Mouse (Mus musculus) forebrain, embryonic 14.5 days (tissue): ENCODE results near the gene Synj1. TPM values are rescaled to one million over a fixed set of nuclear protein-coding genes. Genes with fewer than 3 reads are reported as not detected.

Experiments
- ATAC-seq: fragments of 200-750 bp; cut with Nextera tagmentation; 2 replicates; pipeline ENCODE4 v1.8.0; 2017; ENCODE audit warnings: mild to moderate bottlenecking, moderate library complexity
- DNase-seq: peaks from one replicate; pipeline ENCODE4 v3.0.0-alpha.2; 2015; ENCODE audit warnings: low spot score
- H3K27ac ChIP-seq: fragments of 300-500 bp; sonication (generic); 2 replicates; pipeline ENCODE4 v1.5.1; 2014; ENCODE audit warnings: low read depth, mild to moderate bottlenecking, control low read depth, low read length, moderate library complexity
- H3K27me3 ChIP-seq: fragments of 300-500 bp; sonication (generic); replicated peaks from 2 replicates; pipeline ENCODE4 v1.6.1; 2014; ENCODE audit warnings: low read length, control low read depth, mixed read lengths; ENCODE audit not compliant: control insufficient read depth, insufficient read depth
- H3K36me3 ChIP-seq: fragments of 300-500 bp; sonication (generic); 2 replicates; pipeline ENCODE4 v1.6.1; 2014; ENCODE audit warnings: low read length, control low read depth; ENCODE audit not compliant: control insufficient read depth, insufficient read depth
- H3K4me1 ChIP-seq: fragments of 300-500 bp; sonication (generic); 2 replicates; pipeline ENCODE4 v1.6.1; 2014; ENCODE audit warnings: antibody characterized with exemption, low read length, control low read depth; ENCODE audit not compliant: control insufficient read depth, insufficient read depth
- H3K4me2 ChIP-seq: fragments of 300-500 bp; sonication (generic); 2 replicates; pipeline ENCODE4 v1.6.1; 2014; ENCODE audit warnings: mild to moderate bottlenecking, control low read depth, low read length
- H3K4me3 ChIP-seq: fragments of 300-500 bp; sonication (generic); 2 replicates; pipeline ENCODE4 v1.5.1; 2014; ENCODE audit warnings: low read depth, low read length, control low read depth
- H3K9ac ChIP-seq: fragments of 300-500 bp; sonication (generic); 2 replicates; pipeline ENCODE4 v1.6.1; 2014; ENCODE audit warnings: mild to moderate bottlenecking, low read length, control low read depth, moderate library complexity
- H3K9me3 ChIP-seq: fragments of 300-500 bp; sonication (generic); replicated peaks from 2 replicates; pipeline ENCODE4 v1.6.1; 2016; ENCODE audit warnings: low read length, control low read depth, mixed read lengths; ENCODE audit not compliant: control insufficient read depth
- WGBS: fragments of 180-500 bp; shearing (Covaris S2); extraction: QIAGEN DNeasy Blood & Tissue Kit; methylation state at CpG from one replicate; pipeline ENCODE4 v1.1.7; 2014; 5-methylcytosine and 5-hydroxymethylcytosine counted together
- polyA plus RNA-seq: library from polyadenylated mRNA; unstranded; fragments of >200 nt; fragmentation: Nextera tagmentation; extraction: Ambion mirVana; gene quantifications from 2 replicates; pipeline ENCODE4 v1.2.1, GENCODE M21; 2014

Gene Synj1
- polyA plus RNA-seq, 1 experiment from 2014 or later = 29.7 TPM

- DNase-seq (peak; percentile 20), ATAC-seq (no peak)
- 38% methylated on average over 4 of the region's 4 CpGs for WGBS
- no peak overlapping the region for H3K4me2 ChIP-seq
- peaks cover 11% of the 10 kb centered on the region for H3K4me1 ChIP-seq
- H3K9ac ChIP-seq = no peak overlapping the region
- no peak overlapping the region for H3K27ac ChIP-seq
- H3K36me3 ChIP-seq = no peaks in the 10 kb centered on the region
- no peaks in the 10 kb centered on the region for H3K27me3 ChIP-seq
- no peaks in the 10 kb centered on the region for H3K9me3 ChIP-seq
- H3K4me3 ChIP-seq = no peak overlapping the region
Measured at GRCm38 (mm10) chr16:90999827-91000226, 11.3 kb downstream of the Synj1 start.

GRCm38 (mm10) chr16:90997822-90998221 lies 13.3 kb downstream of the Synj1 start:
- WGBS = 88% methylated on average over 3 of the region's 3 CpGs
- no peak for ATAC-seq

GRCm38 (mm10) chr16:90996327-90997243 lies 14.5 kb downstream of the Synj1 start:
- Histone ChIP-seq H3K4me3 (no peak overlapping the region), H3K36me3 (0 out of 2 replicates have a peak, but pooled peaks cover 15% of the 10 kb centered on the region), H3K4me1 (peaks cover 11% of the 10 kb centered on the region), H3K27ac (no peak overlapping the region), H3K9ac (no peak overlapping the region), H3K4me2 (no peak overlapping the region), H3K9me3 (no peaks in the 10 kb centered on the region), H3K27me3 (no peaks in the 10 kb centered on the region)
- 88% methylated on average over 7 of the region's 7 CpGs for WGBS
- DNase-seq = no peak
- ATAC-seq = no peak

More at GRCm38 (mm10) chr16:90997822-90998221, 13.3 kb downstream of the Synj1 start:
- DNase-seq = no peak
- 0 out of 2 replicates have a peak, but pooled peaks cover 7% of the 10 kb centered on the region for H3K36me3 ChIP-seq
- H3K27ac ChIP-seq = no peak overlapping the region
- no peak overlapping the region for H3K4me3 ChIP-seq
- H3K4me1 ChIP-seq = peaks cover 11% of the 10 kb centered on the region
- no peak overlapping the region for H3K4me2 ChIP-seq
- H3K9ac ChIP-seq = no peak overlapping the region
- no peaks in the 10 kb centered on the region for H3K9me3 ChIP-seq
- H3K27me3 ChIP-seq = no peaks in the 10 kb centered on the region

GRCm38 (mm10) chr16:90995498-90995897 lies 15.6 kb downstream of the Synj1 start:
- no peak overlapping the region for H3K4me3 ChIP-seq
- WGBS = 90% methylated on average over 5 of the region's 5 CpGs
- peaks cover 25% of the 10 kb centered on the region for H3K36me3 ChIP-seq
- no peak overlapping the region for H3K27ac ChIP-seq
- H3K4me1 ChIP-seq = peaks cover 11% of the 10 kb centered on the region
- no peaks in the 10 kb centered on the region for H3K27me3 ChIP-seq
- H3K4me2 ChIP-seq = no peak overlapping the region
- no peak for ATAC-seq
- DNase-seq = no peak
- no peak overlapping the region for H3K9ac ChIP-seq
- no peaks in the 10 kb centered on the region for H3K9me3 ChIP-seq

GRCm38 (mm10) chr16:90995023-90995422 lies 16.1 kb downstream of the Synj1 start:
- WGBS = 87% methylated on average over 4 of the region's 4 CpGs
- no peaks in the 10 kb centered on the region for H3K27me3 ChIP-seq
- peaks cover 8% of the 10 kb centered on the region for H3K4me1 ChIP-seq
- H3K27ac ChIP-seq = no peak overlapping the region
- H3K4me2 ChIP-seq = no peak overlapping the region
- peaks cover 30% of the 10 kb centered on the region for H3K36me3 ChIP-seq
- no peak overlapping the region for H3K4me3 ChIP-seq
- DNase-seq (no peak), ATAC-seq (no peak)
- no peak overlapping the region for H3K9ac ChIP-seq
- H3K9me3 ChIP-seq = no peaks in the 10 kb centered on the region

GRCm38 (mm10) chr16:90989162-90989561 lies 21.9 kb downstream of the Synj1 start:
- H3K4me1 ChIP-seq = no peaks in the 10 kb centered on the region
- H3K27ac ChIP-seq = no peak overlapping the region
- H3K4me2 ChIP-seq = no peak overlapping the region
- no peaks in the 10 kb centered on the region for H3K27me3 ChIP-seq
- H3K9ac ChIP-seq = no peak overlapping the region
- no peaks in the 10 kb centered on the region for H3K9me3 ChIP-seq
- WGBS = 91% methylated on average over 8 of the region's 8 CpGs
- H3K36me3 ChIP-seq = peaks cover 31% of the 10 kb centered on the region
- DNase-seq (no peak), ATAC-seq (no peak)
- H3K4me3 ChIP-seq = no peak overlapping the region

GRCm38 (mm10) chr16:90988665-90989064 lies 22.4 kb downstream of the Synj1 start:
- H3K4me3 ChIP-seq = no peak overlapping the region
- peaks cover 31% of the 10 kb centered on the region for H3K36me3 ChIP-seq
- H3K27me3 ChIP-seq = no peaks in the 10 kb centered on the region
- H3K9me3 ChIP-seq = no peaks in the 10 kb centered on the region
- H3K27ac ChIP-seq = no peak overlapping the region
- DNase-seq (no peak), ATAC-seq (no peak)
- no peak overlapping the region for H3K4me2 ChIP-seq
- no peak overlapping the region for H3K9ac ChIP-seq
- WGBS = 96% methylated on average over 3 of the region's 3 CpGs
- H3K4me1 ChIP-seq = no peaks in the 10 kb centered on the region

- DNase-seq = no peak
- Histone ChIP-seq H3K9me3 (no peaks in the 10 kb centered on the region), H3K4me3 (no peak overlapping the region), H3K4me1 (no peaks in the 10 kb centered on the region), H3K27me3 (no peaks in the 10 kb centered on the region), H3K36me3 (peaks cover 26% of the 10 kb centered on the region), H3K4me2 (no peak overlapping the region), H3K9ac (no peak overlapping the region), H3K27ac (no peak overlapping the region)
- no peak for ATAC-seq
- 92% methylated on average over 8 of the region's 8 CpGs for WGBS
Measured at GRCm38 (mm10) chr16:90988039-90988438, 23.1 kb downstream of the Synj1 start.

- ATAC-seq (no peak), DNase-seq (no peak)
- Histone ChIP-seq H3K4me3 (no peak overlapping the region), H3K9ac (no peak overlapping the region), H3K36me3 (peaks cover 54% of the 10 kb centered on the region), H3K9me3 (no peaks in the 10 kb centered on the region), H3K27ac (no peak overlapping the region), H3K4me1 (no peaks in the 10 kb centered on the region), H3K27me3 (no peaks in the 10 kb centered on the region), H3K4me2 (no peak overlapping the region)
- 93% methylated on average over 6 of the region's 6 CpGs for WGBS
Measured at GRCm38 (mm10) chr16:90971004-90971403, 40.1 kb downstream of the Synj1 start.
